Mouse (Mus musculus) colon, adult 2 months (tissue): Measurements from ENCODE around the gene Fam166a. TPM values are rescaled to one million over a fixed set of nuclear protein-coding genes. Genes with fewer than 3 reads are reported as not detected.

Experiments
- polyA plus RNA-seq: library from polyadenylated mRNA; depleted of rRNA; stranded (reverse); fragments of >200 nt; gene quantifications from 2 replicates; pipeline ENCODE4 v1.2.3, GENCODE M21; 2012; rRNA removed

Gene Fam166a
- polyA plus RNA-seq: 0.10 TPM in 1 of 2 replicates, not detected in the other

DNA sequence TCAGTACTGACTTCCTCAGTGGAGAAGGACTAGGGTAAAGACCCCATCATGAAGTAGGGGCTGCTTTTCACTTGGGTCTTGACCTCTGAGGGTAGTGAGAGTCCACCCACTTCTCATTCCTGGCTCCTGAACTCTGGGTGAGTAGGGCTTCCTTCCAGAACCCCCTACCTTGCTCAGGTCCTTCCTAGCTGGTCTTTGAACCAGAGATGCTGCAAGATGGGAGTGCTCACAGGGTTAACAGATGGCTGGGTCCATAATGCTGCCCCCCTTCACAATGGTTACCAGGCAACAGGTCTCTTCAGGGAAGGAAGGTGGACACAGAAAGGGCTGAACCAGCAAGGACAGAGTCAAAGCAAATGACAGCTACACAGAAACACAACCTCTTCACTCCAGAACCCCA is at the start of gene Fam166a:
TSS of gene Fam166a (plus strand) at position 301 of the 400 bp plus-strand sequence.

DNA sequence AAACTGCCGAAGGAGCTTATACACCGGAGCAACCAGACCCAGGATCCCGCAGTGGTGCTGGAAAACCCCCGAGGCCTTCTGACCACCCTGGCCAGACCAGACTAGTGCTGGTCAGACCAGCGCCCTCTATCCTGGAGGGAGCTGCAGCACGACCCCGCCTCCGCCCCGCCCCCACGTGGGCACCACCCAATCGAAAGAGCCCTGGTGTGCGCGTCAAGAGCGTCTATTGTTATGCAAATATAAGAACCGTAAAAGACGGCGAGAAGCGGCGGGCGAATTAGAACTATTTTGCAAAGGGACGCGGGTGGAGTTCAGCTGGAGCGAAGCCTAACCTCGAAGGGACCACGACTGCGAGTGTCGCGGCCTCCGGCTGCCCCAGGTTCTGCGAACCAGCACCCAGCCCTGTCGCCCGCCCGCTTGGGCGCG is 38.1 kb upstream of the Fam166a start, which contains the start of gene Nrarp:
TSS of gene Nrarp (plus strand) at position 281 of the 426 bp plus-strand sequence.

DNA sequence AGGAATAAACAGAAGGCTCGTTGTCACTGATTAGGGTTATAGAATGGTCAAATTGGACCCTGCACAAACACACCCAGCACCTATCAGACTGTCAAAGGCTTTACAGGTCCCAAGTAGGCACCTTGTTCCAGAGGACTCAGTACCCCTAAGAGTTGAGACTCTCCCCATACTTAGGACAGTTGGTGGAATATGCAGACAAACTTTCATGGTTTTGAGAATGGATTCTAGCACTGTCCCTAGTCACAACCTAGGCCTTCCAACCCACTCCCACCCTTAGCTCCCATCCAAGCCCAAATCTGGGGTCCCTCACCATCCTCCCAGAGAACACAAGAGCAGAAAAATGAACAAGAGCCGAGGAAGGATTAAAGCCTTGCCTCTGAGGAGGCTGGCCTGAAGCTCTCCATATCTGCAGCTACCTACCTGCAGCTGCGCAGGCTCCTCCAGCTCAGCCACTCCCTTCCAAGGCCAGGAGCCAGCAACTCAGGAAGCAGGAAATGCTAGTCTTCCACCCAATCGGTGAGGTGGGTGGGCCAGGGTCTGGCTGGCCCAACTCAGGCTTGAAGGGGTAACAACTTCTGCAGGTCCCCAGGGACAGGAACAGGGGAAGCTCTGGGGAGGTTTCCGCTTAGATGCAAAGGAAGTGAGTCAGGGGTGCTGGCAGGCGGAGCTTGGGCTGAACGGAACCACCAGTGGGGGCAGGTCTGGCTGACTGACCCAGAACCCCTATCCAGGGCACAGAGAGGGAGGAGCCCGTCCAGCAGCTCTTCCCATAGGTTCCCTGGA is 22.2 kb upstream of the Fam166a start, which contains the start of gene Tor4a:
TSS of gene Tor4a (minus strand) at position 715 of the 783 bp plus-strand sequence.

DNA sequence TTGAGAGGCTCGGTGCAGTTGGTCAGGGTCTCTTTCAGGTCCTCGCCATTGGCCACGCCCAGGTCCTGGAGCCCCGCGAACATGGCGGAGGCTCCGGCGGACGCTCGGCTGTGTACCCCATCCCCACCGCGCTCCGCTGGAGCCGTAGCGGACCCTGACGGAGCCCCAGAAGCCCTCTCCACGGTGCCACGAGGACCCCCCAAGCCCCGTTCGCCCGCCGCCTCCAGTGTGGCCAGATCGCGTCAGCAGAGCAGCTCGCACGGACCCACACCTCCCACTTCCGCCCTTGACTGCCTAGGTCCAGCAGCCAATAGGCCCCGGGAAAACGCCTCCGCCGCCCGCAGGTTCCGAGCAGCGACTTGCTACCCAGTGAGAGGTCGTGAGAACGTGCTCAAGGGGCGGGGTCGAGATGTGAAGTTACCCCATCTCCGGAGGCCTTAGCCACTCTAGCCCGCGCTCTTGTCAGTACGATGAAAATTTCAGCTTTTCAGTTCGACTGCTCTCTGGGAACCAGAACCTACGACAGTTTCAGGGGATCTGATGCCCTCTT is 7.3 kb upstream of the Fam166a start, which contains the start of gene Nelfb:
TSS of gene Nelfb (minus strand) at position 369 of the 550 bp plus-strand sequence.

DNA sequence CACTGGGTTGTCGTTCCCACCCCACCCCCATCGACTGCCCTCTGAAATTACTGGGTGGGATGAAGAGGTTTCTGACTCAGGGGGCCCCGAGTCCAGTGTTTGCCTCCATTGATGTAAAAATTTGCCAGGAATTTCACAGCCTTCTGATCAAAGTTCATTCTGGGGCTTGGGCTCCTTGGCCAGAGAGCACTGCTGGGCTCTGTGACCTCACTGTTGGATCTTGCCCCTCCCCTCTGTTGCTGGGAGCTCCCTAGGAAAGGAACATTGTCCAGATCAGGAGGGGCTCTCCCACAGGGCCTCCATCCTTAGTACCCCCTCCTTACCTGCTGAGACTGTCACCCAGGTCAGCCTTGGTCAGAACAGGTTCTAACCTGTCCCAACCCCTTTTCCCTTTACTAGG is 4.1 kb upstream of the Fam166a start, which contains the start of gene Stpg3:
TSS of gene Stpg3 (minus strand) at position 194 of the 400 bp plus-strand sequence.

DNA sequence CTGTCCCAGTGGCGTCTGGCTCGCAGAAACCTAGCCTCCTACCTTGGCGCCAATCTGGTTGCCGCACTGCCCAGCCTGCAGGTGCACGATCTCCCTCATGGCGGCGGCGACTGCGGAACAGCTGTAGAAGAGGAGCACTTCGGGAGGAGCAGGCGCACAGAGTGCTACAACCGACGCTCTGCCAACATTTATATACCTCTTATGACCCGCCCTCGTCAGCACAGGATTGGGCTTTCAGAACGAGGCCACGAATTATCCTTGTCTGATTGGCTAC is 5.9 kb downstream of the Fam166a start, which contains the start of gene Tubb4b:
TSS of gene Tubb4b (minus strand) at position 211 of the 274 bp plus-strand sequence.

DNA sequence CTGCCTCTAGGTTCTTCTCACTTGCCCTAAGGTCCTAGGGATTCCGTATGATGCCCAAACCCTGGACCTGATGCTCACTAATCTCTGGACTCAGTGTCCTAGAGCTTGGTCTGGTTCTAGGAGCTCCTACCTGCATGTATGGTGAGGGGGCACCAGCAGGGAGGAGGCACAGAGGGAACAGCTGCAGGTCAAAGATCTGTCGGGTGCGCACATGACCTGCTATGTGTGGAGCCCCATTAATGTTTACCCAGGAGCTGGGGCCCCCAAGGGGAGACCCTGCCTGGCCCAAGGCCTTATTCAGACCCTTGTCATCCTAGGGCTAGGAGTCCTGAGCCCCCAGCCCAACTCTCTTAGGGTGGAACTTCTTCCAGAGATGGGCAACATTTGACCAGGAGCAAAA is 15.5 kb downstream of the Fam166a start, which contains the start of gene Slc34a3:
TSS of gene Slc34a3 (minus strand) at position 315 of the 400 bp plus-strand sequence.

DNA sequence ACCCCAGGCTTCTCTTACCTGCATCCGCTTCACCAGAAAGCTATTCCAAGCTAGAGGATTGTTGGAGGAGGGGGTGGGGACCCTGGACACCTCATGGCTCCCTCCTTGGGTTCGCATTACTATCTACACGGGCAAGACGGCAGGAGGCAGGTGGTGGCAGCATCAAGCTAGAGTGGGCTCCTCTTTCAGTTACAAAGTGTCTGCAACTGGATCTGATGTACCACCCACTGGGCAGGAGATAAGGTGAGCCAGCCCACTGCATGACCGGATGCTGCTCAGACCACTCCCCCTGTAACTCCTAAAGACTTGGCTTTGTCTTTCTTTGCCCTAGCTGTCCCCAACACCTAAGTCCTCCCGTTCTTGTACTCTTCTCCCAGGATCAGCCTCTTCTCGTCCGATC is 18.1 kb downstream of the Fam166a start, which contains the start of gene Rnf224:
TSS of gene Rnf224 (minus strand) at position 174 of the 400 bp plus-strand sequence.

DNA sequence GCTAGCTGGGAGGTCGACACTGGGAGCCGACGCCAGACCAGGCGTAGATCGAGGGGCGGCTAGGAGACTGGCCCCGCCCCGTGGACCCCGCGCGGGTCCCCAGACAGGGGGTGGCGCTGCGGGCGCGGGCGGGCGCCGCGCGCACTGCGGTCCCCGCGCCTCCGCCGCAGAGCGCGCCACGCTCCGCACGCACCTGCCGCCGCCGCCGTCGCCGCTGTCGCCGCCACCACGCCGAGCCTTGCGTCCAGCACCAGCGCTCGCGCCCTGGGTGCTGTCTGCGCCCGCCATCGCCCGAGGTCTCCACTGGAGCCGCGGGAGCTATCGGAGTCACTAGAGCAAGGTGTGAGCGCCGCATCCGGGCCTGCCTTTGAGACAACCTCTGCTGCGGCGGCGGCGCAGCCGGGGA is 23.6 kb downstream of the Fam166a start, which contains the start of the genes Rnf208 and Cysrt1:
TSS of gene Rnf208 (plus strand) at position 155 of the 406 bp plus-strand sequence.
TSS of gene Cysrt1 (minus strand) at position 352 of the 406 bp plus-strand sequence.

DNA sequence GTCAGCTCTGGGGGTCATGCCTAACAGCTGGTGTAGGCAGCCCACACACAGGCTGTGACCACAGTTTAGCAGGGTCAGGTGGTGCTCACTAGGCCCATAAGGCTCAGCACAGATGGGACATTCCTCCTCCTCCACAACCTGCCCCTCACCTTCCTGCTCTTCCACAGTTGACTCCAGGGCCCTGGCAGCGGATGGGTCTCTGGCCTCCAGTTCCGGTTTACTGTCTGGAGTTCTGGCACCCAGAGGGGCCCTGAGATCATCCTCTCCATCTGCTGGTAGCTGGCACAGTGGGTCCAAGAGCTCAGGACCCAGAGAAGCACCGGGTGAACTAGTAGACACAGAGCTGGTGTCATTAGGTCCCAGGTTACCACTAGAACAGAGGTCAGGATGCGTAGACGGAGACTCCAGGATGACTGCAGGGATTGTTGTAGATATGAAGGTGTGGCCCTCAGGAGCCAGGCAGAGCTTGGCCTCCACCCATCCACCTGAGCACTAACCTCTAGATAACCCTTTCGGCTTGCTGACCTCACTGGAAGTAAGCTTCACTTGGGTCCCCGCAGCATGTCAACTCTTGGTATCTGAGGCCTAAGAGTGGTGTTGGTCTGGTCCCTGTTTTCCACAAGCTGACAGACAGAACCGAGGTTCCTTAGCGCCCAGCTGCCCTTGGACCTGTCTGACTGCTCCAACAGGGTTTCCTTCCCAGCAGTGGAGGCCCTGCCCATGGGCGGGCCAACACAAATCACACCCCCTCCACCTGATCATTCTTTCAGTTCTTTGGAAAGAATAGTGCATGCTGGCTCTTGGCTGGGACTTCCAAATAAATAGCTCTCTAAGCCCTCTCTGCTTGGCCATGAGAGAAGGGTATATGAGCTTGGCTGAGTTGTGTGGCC is 27.9 kb downstream of the Fam166a start, which contains the start of gene AL732309.1:
TSS of gene AL732309.1 (minus strand) at position 681 of the 890 bp plus-strand sequence.

DNA sequence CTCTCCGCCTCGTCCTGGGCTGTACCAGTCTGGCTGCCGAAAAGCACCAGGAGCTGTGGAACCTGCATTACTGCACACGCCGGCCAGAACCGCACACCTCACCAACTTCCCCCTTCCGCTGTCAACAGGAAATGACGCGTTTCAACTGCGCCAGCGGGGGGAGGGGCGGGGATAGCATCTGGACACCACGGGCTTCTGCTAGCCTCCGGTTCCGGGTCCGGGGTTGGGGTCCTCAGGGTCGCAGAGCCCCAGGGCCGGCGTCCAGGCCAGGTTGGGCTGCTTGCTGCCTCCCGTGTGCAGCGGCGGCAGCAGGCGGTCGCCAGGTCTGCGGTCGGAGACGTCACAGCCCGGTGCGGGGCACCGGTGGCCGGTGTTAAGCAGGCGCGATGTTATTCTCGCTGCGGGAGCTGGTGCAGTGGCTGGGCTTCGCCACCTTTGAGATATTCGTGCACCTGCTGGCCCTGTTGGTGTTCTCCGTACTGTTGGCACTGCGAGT is 36.8 kb downstream of the Fam166a start, which contains the start of gene Tmem203:
TSS of gene Tmem203 (plus strand) at position 156 of the 496 bp plus-strand sequence.

DNA sequence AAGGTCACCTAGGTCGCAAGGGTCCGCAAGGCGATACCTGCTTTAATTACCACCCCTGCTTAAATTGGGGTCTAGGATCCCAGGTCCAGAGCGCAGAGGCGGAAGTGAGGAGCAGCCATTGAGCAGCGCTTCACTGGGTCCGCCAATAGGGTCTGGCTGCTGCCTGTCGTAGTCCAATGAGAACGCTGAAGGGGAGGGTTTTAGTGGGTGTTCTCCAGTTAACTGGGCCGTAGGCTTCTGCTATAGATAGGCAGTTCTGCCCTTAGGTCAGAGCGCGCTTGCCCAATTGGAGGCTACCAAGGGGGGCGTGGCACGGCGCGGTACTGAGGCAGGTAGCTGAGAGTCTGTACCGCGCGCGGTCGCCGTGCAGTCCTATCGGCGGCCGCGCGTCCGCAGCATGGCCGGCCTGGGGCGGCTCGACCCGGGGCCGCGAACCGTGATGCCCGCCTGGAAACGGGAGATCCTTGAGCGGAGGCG is 43.8 kb downstream of the Fam166a start, which contains the start of gene Tprn:
TSS of gene Tprn (plus strand) at position 328 of the 477 bp plus-strand sequence.

Other genes with a start within 250 kb of the Fam166a start
- gene Mrpl41, start 243.6 kb upstream of the Fam166a start, polyA plus RNA-seq: 25.2 and 27.7 TPM in 2 replicates
- gene Pnpla7, start 242.7 kb upstream of the Fam166a start, polyA plus RNA-seq: 11.7 and 11.8 TPM in 2 replicates
- gene Nsmf, start 164.4 kb upstream of the Fam166a start, polyA plus RNA-seq: 234 and 268 TPM in 2 replicates
- gene Entpd8, start 138.4 kb upstream of the Fam166a start, polyA plus RNA-seq: 240 and 325 TPM in 2 replicates
- gene Noxa1, start 123.6 kb upstream of the Fam166a start, polyA plus RNA-seq: 82.7 and 117 TPM in 2 replicates
- gene Nrarp, start 38.0 kb upstream of the Fam166a start, polyA plus RNA-seq: 38.5 and 40.0 TPM in 2 replicates
- 73.5 and 77.4 TPM in 2 replicates for gene Tor4a, start 21.9 kb upstream of the Fam166a start, polyA plus RNA-seq
- gene Nelfb, start 7.3 kb upstream of the Fam166a start, polyA plus RNA-seq: 58.5 and 62.9 TPM in 2 replicates
- gene Stpg3, start 4.1 kb upstream of the Fam166a start, polyA plus RNA-seq: 0.19 TPM in 1 of 2 replicates, not detected in the other
- 680 and 930 TPM in 2 replicates for gene Tubb4b, start 6.0 kb downstream of the Fam166a start, polyA plus RNA-seq
- gene Slc34a3, start 15.6 kb downstream of the Fam166a start, polyA plus RNA-seq: 0.06 TPM in 1 of 2 replicates, not detected in the other
- not detected in 2 replicates for gene Rnf224, start 18.0 kb downstream of the Fam166a start, polyA plus RNA-seq
- gene Rnf208, start 23.5 kb downstream of the Fam166a start, polyA plus RNA-seq: 17.8 and 19.3 TPM in 2 replicates
- gene Cysrt1, start 23.7 kb downstream of the Fam166a start, polyA plus RNA-seq: 0.41 TPM in 1 of 2 replicates, not detected in the other
- gene AL732309.1, start 28.1 kb downstream of the Fam166a start, polyA plus RNA-seq: 26.9 and 28.8 TPM in 2 replicates
- 39.1 and 59.2 TPM in 2 replicates for gene Tmem203, start 36.7 kb downstream of the Fam166a start, polyA plus RNA-seq
- gene Tprn, start 43.9 kb downstream of the Fam166a start, polyA plus RNA-seq: 194 and 199 TPM in 2 replicates
- gene Ssna1, start 53.7 kb downstream of the Fam166a start, polyA plus RNA-seq: 68.4 and 69.1 TPM in 2 replicates
- gene Anapc2, start 53.7 kb downstream of the Fam166a start, polyA plus RNA-seq: 80.9 and 85.4 TPM in 2 replicates
- gene Tmem210, start 69.4 kb downstream of the Fam166a start, polyA plus RNA-seq: not detected in 2 replicates
- 197 and 281 TPM in 2 replicates for gene Lrrc26, start 71.2 kb downstream of the Fam166a start, polyA plus RNA-seq
- gene Grin1, start 100.4 kb downstream of the Fam166a start, polyA plus RNA-seq: 1.5 TPM in 2 replicates
- 15.6 and 17.3 TPM in 2 replicates for gene Man1b1, start 113.6 kb downstream of the Fam166a start, polyA plus RNA-seq
- 37.3 and 38.5 TPM in 2 replicates for gene Dpp7, start 137.6 kb downstream of the Fam166a start, polyA plus RNA-seq
- gene Uap1l1, start 146.9 kb downstream of the Fam166a start, polyA plus RNA-seq: 53.2 and 76.3 TPM in 2 replicates
- gene Sapcd2, start 153.6 kb downstream of the Fam166a start, polyA plus RNA-seq: 24.4 and 27.1 TPM in 2 replicates
- gene Entpd2, start 177.1 kb downstream of the Fam166a start, polyA plus RNA-seq: 66.7 and 73.6 TPM in 2 replicates
- 246 and 266 TPM in 2 replicates for gene Npdc1, start 180.6 kb downstream of the Fam166a start, polyA plus RNA-seq
- 0.19 and 0.25 TPM in 2 replicates for gene Fut7, start 204.5 kb downstream of the Fam166a start, polyA plus RNA-seq
- 19.3 and 24.9 TPM in 2 replicates for gene Abca2, start 210.0 kb downstream of the Fam166a start, polyA plus RNA-seq
- 1.6 and 2.1 TPM in 2 replicates for gene Clic3, start 238.1 kb downstream of the Fam166a start, polyA plus RNA-seq
- 66.2 and 79.3 TPM in 2 replicates for gene Paxx, start 242.3 kb downstream of the Fam166a start, polyA plus RNA-seq